Mouse (Mus musculus): ENCODE measurements at regions not wholly inside any gene's neighbourhood (a gene's known extent, or its start where the extent isn't known, plus 50 kb on each side); places are given as distances from the start of the nearest gene placed in this dataset.

DNA sequence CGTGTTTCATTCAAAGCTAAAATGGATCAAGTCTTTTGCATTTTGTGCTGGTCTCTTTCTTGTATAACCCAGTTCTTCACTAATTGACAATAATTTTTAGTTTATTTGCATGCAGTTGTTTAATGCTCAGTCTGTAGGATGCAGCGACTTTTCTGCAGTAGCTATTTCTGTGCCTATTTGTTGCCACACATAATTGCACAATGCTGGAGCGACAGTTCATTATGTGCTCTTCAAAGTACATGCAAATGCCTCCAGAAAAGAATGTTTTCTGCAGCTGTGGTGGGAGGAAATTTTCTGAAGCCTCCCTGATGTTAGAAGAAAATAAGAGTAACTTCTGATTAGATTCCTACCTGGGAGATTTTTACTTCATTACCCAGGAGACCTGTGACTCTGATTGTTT is 491.3 kb downstream of the D3Ertd751e start:
- H3K4me2 ChIP-seq (ENCODE audit: low read length): no peak overlapping the region
- WGBS: 43% methylated on average over 3 of the region's 3 CpGs

DNA sequence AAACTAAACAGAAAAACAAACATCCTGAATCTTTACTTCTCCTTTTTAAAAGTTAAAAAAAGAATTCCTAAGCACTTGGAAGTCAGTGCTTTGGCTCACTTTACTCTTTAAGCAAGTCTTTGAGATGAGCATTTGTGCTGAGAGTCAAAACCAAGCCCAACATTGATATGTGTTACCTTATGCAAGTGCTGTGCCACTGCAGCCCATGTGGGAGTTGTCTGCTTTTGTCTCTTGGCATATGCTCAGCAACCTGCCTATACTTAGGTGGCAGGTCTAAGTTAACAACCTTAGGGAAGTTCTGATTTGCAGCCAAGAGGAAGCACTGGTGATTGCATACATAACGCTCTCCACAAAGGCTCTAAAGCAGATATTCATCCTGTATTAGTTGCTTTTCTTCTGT is 493.1 kb downstream of the D3Ertd751e start:
- Histone ChIP-seq H3K9me3 (ENCODE audit: control insufficient read depth, low read length) (no peaks in the 10 kb centered on the region), H3K27me3 (replicated peaks; ENCODE audit: control insufficient read depth, insufficient read depth, low read length) (no peaks in the 10 kb centered on the region; the same call in 1 of the 2 replicates), H3K27ac (ENCODE audit: low read length) (no peak overlapping the region), H3K4me3 (replicated peaks; ENCODE audit: low read length) (no peak overlapping the region), H3K4me2 (ENCODE audit: low read length) (no peak overlapping the region), H3K9ac (replicated peaks; ENCODE audit: low read depth, low read length) (no peak overlapping the region), H3K4me1 (replicated peaks; ENCODE audit: control insufficient read depth, insufficient read depth, low read length) (no peaks in the 10 kb centered on the region), H3K36me3 (ENCODE audit: control insufficient read depth, insufficient read depth) (no peaks in the 10 kb centered on the region)
- ATAC-seq: no peak
- WGBS: 34% methylated on average over 1 of the region's 1 CpGs

More for the DNA sequence above, 491.3 kb downstream of the D3Ertd751e start:
- Histone ChIP-seq H3K4me1 (replicated peaks; ENCODE audit: control insufficient read depth, insufficient read depth, low read length) (peaks cover 3% of the 10 kb centered on the region), H3K36me3 (ENCODE audit: control insufficient read depth, insufficient read depth) (no peaks in the 10 kb centered on the region), H3K27me3 (replicated peaks; ENCODE audit: control insufficient read depth, insufficient read depth, low read length) (no peaks in the 10 kb centered on the region; the same call in 1 of the 2 replicates), H3K9ac (replicated peaks; ENCODE audit: low read depth, low read length) (no peak overlapping the region), H3K27ac (ENCODE audit: low read length) (no peak overlapping the region), H3K4me3 (replicated peaks; ENCODE audit: low read length) (no peak overlapping the region), H3K9me3 (ENCODE audit: control insufficient read depth, low read length) (no peaks in the 10 kb centered on the region)
- no peak for ATAC-seq
